Mouse (Mus musculus): ENCODE measurements around the gene Zfp169.

The Zfp169 gene

GRCm38 (mm10) chr13:48513003-48513929 is at the start of gene Zfp169, which contains the start of gene A830005F24Rik:
Gene Zfp169 (minus strand): TSS chr13:48513451.
Gene A830005F24Rik (plus strand): TSS chr13:48513570.
- WGBS = under 1% methylated on average over 34 of the region's 34 CpGs

- WGBS = 82% methylated on average over 5 of the region's 5 CpGs
These were observed 49.1 kb upstream of the Zfp169 start for GRCm38 (mm10) chr13:48562336-48562735.

- 94% methylated on average over 2 of the region's 2 CpGs for WGBS
These were observed 48.2 kb upstream of the Zfp169 start for GRCm38 (mm10) chr13:48561481-48561880.

GRCm38 (mm10) chr13:48555976-48556375 is 42.7 kb upstream of the Zfp169 start:
- WGBS = 79% methylated on average over 1 of the region's 1 CpGs

GRCm38 (mm10) chr13:48554552-48554951 is 41.3 kb upstream of the Zfp169 start:
- WGBS = 90% methylated on average over 1 of the region's 1 CpGs

- 57% methylated on average over 5 of the region's 5 CpGs for whole genome bisulfite sequencing
These were observed 40.3 kb upstream of the Zfp169 start for GRCm38 (mm10) chr13:48553511-48553910.

- 9% methylated on average over 21 of the region's 21 CpGs for WGBS
These were observed 39.2 kb upstream of the Zfp169 start for GRCm38 (mm10) chr13:48552181-48553090.

- 82% methylated on average over 5 of the region's 5 CpGs for WGBS
These were observed 35.0 kb upstream of the Zfp169 start for GRCm38 (mm10) chr13:48548296-48548695.

GRCm38 (mm10) chr13:48547623-48548022 is 34.4 kb upstream of the Zfp169 start:
- 94% methylated on average over 6 of the region's 6 CpGs for WGBS

- WGBS = under 1% methylated on average over 72 of the region's 72 CpGs
These were observed 33.2 kb upstream of the Zfp169 start for GRCm38 (mm10) chr13:48546330-48546917.

- WGBS = 1% methylated on average over 56 of the region's 72 CpGs
These were observed 32.4 kb upstream of the Zfp169 start for GRCm38 (mm10) chr13:48545476-48546281.

- WGBS = 29% methylated on average over 4 of the region's 4 CpGs
These were observed 31.6 kb upstream of the Zfp169 start for GRCm38 (mm10) chr13:48544867-48545266.

- 29% methylated on average over 1 of the region's 1 CpGs for WGBS
These were observed 27.2 kb upstream of the Zfp169 start for GRCm38 (mm10) chr13:48540488-48540887.

- WGBS = 93% methylated on average over 5 of the region's 5 CpGs
These were observed 20.2 kb upstream of the Zfp169 start for GRCm38 (mm10) chr13:48533441-48533840.

- WGBS = 77% methylated on average over 2 of the region's 2 CpGs
These were observed 18.2 kb upstream of the Zfp169 start for GRCm38 (mm10) chr13:48531448-48531847.

- WGBS = 55% methylated on average over 2 of the region's 2 CpGs
These were observed 17.4 kb upstream of the Zfp169 start for GRCm38 (mm10) chr13:48530685-48531084.

- WGBS = 58% methylated on average over 2 of the region's 2 CpGs
These were observed 15.8 kb upstream of the Zfp169 start for GRCm38 (mm10) chr13:48529028-48529427.

- WGBS = 51% methylated on average over 15 of the region's 15 CpGs
These were observed 15.0 kb upstream of the Zfp169 start for GRCm38 (mm10) chr13:48528123-48528871.

GRCm38 (mm10) chr13:48525745-48526144 is 12.5 kb upstream of the Zfp169 start:
- 82% methylated on average over 5 of the region's 5 CpGs for WGBS

- 84% methylated on average over 4 of the region's 4 CpGs for WGBS
These were observed 2.6 kb upstream of the Zfp169 start for GRCm38 (mm10) chr13:48515861-48516260.

Measured in cerebral cortex, adult 2 months (tissue).